Mouse (Mus musculus) small intestine, adult 2 months (tissue): ENCODE results near the gene Armc6. TPM values are rescaled to one million over a fixed set of nuclear protein-coding genes. Genes with fewer than 3 reads are reported as not detected.

ENCODE experiments used
- H3K27ac ChIP-seq: fragments of 200-500 bp; 2 replicates; pipeline ENCODE4 v1.5.1; 2012; ENCODE audit warnings: low read depth, low read length, control low read depth, inconsistent platforms; ENCODE audit not compliant: insufficient read depth
- H3K27me3 ChIP-seq: fragments of 200-500 bp; 2 replicates; pipeline ENCODE4 v1.6.1; 2012; ENCODE audit warnings: mild to moderate bottlenecking, moderate library complexity, low read length, inconsistent platforms; ENCODE audit not compliant: control insufficient read depth, insufficient read depth
- H3K36me3 ChIP-seq: fragments of 200-500 bp; 2 replicates; pipeline ENCODE4 v1.6.1; 2012; ENCODE audit warnings: mild to moderate bottlenecking, low read length, control low read depth, inconsistent platforms; ENCODE audit not compliant: control insufficient read depth, insufficient read depth
- H3K4me1 ChIP-seq: fragments of 200-500 bp; 2 replicates; pipeline ENCODE4 v1.6.1; 2012; ENCODE audit warnings: low read length, inconsistent platforms, mixed read lengths; ENCODE audit not compliant: control insufficient read depth, insufficient read depth, insufficient read length
- H3K4me3 ChIP-seq: fragments of 200-500 bp; 2 replicates; pipeline ENCODE4 v1.5.1; 2012; ENCODE audit warnings: low read depth, mild to moderate bottlenecking, control low read depth, inconsistent platforms, low read length, moderate library complexity
- CTCF ChIP-seq: fragments of 200-500 bp; IDR thresholded peaks from 2 replicates; pipeline ENCODE4 v1.5.1; 2012; ENCODE audit warnings: low read depth, mild to moderate bottlenecking, control low read depth, inconsistent platforms, low read length, moderate library complexity, mixed read lengths; ENCODE audit not compliant: insufficient replicate concordance, insufficient read length; ENCODE audit errors: extremely low read depth
- POLR2A ChIP-seq: fragments of 200-500 bp; IDR thresholded peaks from 2 replicates; pipeline ENCODE4 v1.6.1; 2012; ENCODE audit warnings: low read depth, mild to moderate bottlenecking, control low read depth, inconsistent platforms, low read length, moderate library complexity
- WGBS: fragments of 180-500 bp; shearing (Covaris S2); methylation state at CpG from one replicate; pipeline ENCODE4 v1.1.7; 2018; 5-methylcytosine and 5-hydroxymethylcytosine counted together
- polyA plus RNA-seq: library from polyadenylated mRNA; depleted of rRNA; stranded (reverse); fragments of >200 nt; gene quantifications from 2 replicates; pipeline ENCODE4 v1.2.3, GENCODE M21; 2012

Gene Armc6
- polyA plus RNA-seq, 1 experiment, result 17.9 TPM

DNA sequence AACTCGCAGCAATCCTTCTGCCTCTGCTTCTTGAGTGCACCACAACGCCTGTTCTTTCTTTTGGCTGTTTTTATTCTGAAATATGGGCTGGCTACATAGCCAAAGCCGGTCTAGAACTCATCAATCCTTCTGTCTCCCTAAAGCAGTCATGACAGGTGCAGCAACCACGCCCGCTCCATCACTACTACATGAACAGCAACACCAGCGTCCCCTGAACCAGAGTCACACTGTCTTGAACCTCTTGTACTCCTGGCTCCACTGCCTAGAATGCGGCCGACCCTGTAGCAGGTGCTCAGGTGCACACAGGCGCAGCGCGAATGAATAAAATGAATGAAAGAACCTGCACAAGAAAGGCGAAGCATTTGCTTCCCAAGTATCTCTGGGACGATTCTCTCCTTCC lies 660 bp downstream of the Armc6 start:
- Histone ChIP-seq H3K27me3 (no peaks in the 10 kb centered on the region), H3K4me1 (peaks cover 4% of the 10 kb centered on the region; the same call in 1 of the 2 replicates), H3K4me3 (peak overlapping the region; percentile 66), H3K27ac (no peak overlapping the region), H3K36me3 (peaks cover 22% of the 10 kb centered on the region)
- 3% methylated on average over 13 of the region's 13 CpGs for WGBS
- TF ChIP-seq POLR2A (no peak), CTCF (no peak)

DNA sequence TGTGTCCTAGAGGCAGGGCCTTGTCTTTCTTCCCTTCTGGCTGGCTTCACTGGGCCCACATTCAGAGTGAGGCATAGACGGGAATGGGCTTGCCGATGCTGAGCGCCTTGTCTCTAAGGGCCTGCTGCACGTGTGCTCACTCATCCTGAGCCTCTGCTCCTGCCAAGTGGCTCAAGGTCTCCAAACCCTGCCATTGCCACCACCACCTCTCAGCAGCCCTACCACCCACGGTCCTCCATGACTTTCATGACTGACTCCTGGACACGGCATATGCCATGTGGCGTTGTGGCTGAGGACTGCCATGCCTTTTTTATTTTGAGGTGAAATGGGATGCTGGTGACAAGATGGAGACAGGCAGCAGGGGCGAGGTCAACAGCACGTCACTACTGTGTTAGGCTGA lies 3.4 kb downstream of the Armc6 start:
- Histone ChIP-seq H3K36me3 (0 out of 2 replicates have a peak, but pooled peaks cover 8% of the 10 kb centered on the region), H3K4me1 (peaks cover 4% of the 10 kb centered on the region; the same call in 1 of the 2 replicates), H3K27me3 (no peaks in the 10 kb centered on the region), H3K4me3 (no peak overlapping the region), H3K27ac (no peak overlapping the region)
- WGBS, result 93% methylated on average over 9 of the region's 9 CpGs
- no peak for TF ChIP-seq POLR2A
- TF ChIP-seq CTCF, result no peak

DNA sequence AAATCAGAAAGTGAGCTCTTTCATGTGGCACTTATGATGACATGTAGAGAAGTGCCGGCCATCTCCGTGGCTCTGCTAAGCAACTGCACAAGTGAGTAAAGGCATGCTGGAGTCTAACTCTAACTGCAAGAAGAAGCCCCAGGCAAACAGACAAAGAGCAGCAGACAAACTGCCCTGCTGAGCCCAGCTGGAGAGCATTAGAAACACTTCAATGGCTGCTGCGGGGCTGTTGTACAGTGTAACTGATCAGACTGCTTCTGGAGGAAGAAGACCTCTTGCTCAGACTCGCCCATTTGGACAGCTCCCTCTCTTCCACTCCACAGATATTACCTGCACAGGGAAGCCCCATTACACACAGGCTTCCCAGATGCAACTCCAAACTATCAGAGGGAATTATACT lies 6.3 kb downstream of the Armc6 start:
- no peak for TF ChIP-seq POLR2A
- WGBS, result 89% methylated on average over 4 of the region's 4 CpGs

DNA sequence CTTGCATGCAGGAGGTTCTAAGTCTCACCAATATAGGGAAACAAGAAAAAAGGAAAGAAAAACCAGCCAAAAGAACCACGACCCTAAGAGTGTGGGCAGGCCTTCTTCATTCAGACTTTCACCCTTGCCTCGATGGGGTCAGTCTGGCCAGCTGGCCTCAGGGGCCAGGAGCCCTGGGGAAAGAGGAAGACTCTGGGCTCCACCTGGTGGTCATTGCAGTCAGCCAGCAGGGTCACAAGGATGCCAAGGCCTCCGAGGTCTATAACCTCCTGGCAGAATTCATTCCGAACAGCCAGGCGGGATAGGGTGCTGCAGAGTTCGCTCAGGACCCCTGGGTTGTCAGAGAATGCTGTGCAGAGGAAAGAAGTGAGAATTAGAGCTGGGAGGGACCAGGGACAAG lies 10.9 kb downstream of the Armc6 start:
- TF ChIP-seq POLR2A (no peak), CTCF (peak; percentile 55; the same call in 1 of the 2 replicates)
- Histone ChIP-seq H3K27me3 (no peaks in the 10 kb centered on the region), H3K36me3 (peaks cover under 1% of the 10 kb centered on the region; the same call in 1 of the 2 replicates), H3K27ac (no peak overlapping the region), H3K4me3 (no peak overlapping the region), H3K4me1 (peaks cover 3% of the 10 kb centered on the region; the same call in 1 of the 2 replicates)
- WGBS, result 50% methylated on average over 6 of the region's 6 CpGs

More for the DNA sequence above, 6.3 kb downstream of the Armc6 start:
- Histone ChIP-seq H3K27me3 (no peaks in the 10 kb centered on the region), H3K4me1 (no peaks in the 10 kb centered on the region), H3K36me3 (peaks cover 8% of the 10 kb centered on the region; the same call in 1 of the 2 replicates), H3K4me3 (no peak overlapping the region), H3K27ac (no peak overlapping the region)

DNA sequence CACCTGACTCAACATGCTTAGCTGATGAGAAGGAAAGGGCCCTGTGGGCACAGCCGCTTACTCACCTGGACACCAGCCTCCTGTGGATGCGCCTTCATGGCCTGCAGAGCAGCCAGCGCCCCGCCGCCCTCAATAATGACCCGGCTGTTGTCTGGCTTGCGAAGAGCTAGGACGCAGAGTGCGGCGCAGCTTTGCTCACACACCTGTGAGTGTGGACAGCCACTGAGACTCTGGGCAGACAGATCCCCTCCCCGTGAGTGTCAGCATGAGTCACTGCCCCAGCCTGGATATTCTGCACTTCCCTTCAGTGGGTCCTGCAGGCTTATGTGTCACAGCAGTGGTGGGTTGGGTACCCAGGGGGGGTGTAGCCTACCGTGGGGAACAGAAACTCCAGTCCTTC lies 12.2 kb downstream of the Armc6 start:
- WGBS, result 97% methylated on average over 12 of the region's 12 CpGs
- no peak overlapping the region for H3K4me3 ChIP-seq

DNA sequence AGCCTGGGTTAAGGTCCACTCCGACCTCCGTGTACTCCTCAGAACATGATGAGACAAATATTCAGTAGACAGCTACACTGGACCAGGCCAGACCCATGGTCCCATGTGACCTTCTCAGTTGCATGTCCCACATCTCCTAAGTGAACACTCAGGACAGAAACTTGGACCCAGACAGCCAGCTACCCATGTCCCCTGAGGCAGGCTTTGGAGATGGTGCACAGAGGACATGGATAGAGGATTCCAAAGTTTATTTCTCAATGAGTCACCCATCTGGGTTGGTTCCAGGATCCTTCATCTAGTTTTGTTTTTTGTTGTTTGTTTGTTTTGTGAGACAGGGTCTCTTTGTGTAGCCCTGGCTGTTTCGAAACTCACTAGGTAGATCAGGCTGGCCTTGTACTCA lies 13.4 kb downstream of the Armc6 start:
- 79% methylated on average over 3 of the region's 3 CpGs for WGBS
- no peaks in the 10 kb centered on the region for H3K27me3 ChIP-seq
- no peak overlapping the region for H3K27ac ChIP-seq
- peaks cover 3% of the 10 kb centered on the region; the same call in 1 of the 2 replicates for H3K4me1 ChIP-seq
- TF ChIP-seq POLR2A (no peak), CTCF (no peak)
- H3K36me3 ChIP-seq, result no peaks in the 10 kb centered on the region; the same call in 1 of the 2 replicates
- H3K4me3 ChIP-seq, result no peak overlapping the region

More for the DNA sequence above, 12.2 kb downstream of the Armc6 start:
- Histone ChIP-seq H3K4me1 (peaks cover 3% of the 10 kb centered on the region; the same call in 1 of the 2 replicates), H3K27me3 (no peaks in the 10 kb centered on the region), H3K27ac (no peak overlapping the region), H3K36me3 (no peaks in the 10 kb centered on the region; the same call in 1 of the 2 replicates)
- no peak for TF ChIP-seq CTCF
- no peak for TF ChIP-seq POLR2A

DNA sequence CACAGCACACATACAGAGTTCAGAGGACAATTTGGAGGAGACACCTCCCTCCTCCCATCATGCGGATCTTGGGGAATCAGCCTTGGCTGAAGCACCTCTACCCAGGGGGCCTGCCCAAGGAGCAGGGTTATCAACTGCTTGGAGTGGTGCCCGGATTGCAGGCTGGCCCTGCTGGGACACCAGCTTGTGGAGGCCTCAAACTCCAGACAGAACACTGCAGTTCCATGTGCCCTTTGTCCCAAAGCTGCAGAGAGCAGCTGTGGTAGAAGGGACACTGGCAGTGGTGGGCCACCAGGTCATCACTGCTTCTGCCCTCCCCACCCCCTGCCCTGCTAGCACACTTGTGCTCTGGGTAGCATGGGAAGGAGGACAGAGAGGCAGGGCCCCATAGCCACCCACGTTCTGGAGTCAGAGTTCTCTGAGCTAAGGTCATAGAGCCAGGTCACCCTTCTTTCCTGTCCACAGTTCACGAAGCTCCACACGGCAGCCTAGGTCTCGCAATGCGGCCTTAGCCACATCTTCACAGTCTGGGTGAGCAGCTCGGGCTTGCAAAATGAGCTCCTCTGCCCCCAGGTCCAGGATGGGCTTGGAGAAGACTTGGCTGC lies 13.9 kb downstream of the Armc6 start:
- no peak overlapping the region for H3K27ac ChIP-seq
- TF ChIP-seq CTCF, result no peak
- no peak for TF ChIP-seq POLR2A
- no peaks in the 10 kb centered on the region for H3K36me3 ChIP-seq
- H3K4me3 ChIP-seq, result no peak overlapping the region
- 44% methylated on average over 8 of the region's 8 CpGs for WGBS
- peaks cover 3% of the 10 kb centered on the region; the same call in 1 of the 2 replicates for H3K4me1 ChIP-seq
- H3K27me3 ChIP-seq, result no peaks in the 10 kb centered on the region
